Mouse (Mus musculus): ENCODE results near the gene Prr12. TPM values are rescaled to one million over a fixed set of nuclear protein-coding genes. Genes with fewer than 3 reads are reported as not detected.
"Not testable (repeated sequence)": the region's sequence is repeated elsewhere in the genome, so short reads cannot be mapped to it uniquely, and the experiment has no call there.

Gene Prr12
- polyA plus RNA-seq, 1 experiment: 5.7 TPM

GRCm38 (mm10) chr7:45024281-45025248 is 28.1 kb downstream of the Prr12 start:
- DNase-seq (ENCODE audit: low read depth): no peak

GRCm38 (mm10) chr7:45023711-45024110 is 29.0 kb downstream of the Prr12 start:
- not testable (repeated sequence) for DNase-seq (ENCODE audit: low read depth)

GRCm38 (mm10) chr7:45020225-45020624 is 32.5 kb downstream of the Prr12 start:
- DNase-seq (ENCODE audit: low read depth): no peak

GRCm38 (mm10) chr7:45019031-45019571 is 33.6 kb downstream of the Prr12 start:
- DNase-seq (ENCODE audit: low read depth): no peak

GRCm38 (mm10) chr7:45017242-45018061 is 35.2 kb downstream of the Prr12 start, which contains the start of gene Rras:
Rras (plus strand) TSS chr7:45017961.
- peak; percentile 98 for DNase-seq (ENCODE audit: low read depth)

GRCm38 (mm10) chr7:45016761-45017160 is 35.9 kb downstream of the Prr12 start:
- DNase-seq (ENCODE audit: low read depth): no peak

GRCm38 (mm10) chr7:45015957-45016612 is 36.6 kb downstream of the Prr12 start, which contains the start of gene Scaf1:
Scaf1 (minus strand) TSS chr7:45016363.
- DNase-seq (ENCODE audit: low read depth): peak; percentile 93

- DNase-seq (ENCODE audit: low read depth): no peak
These were observed 37.2 kb downstream of the Prr12 start for GRCm38 (mm10) chr7:45015344-45015956.

GRCm38 (mm10) chr7:45014096-45014451 is 38.6 kb downstream of the Prr12 start:
- DNase-seq (ENCODE audit: low read depth): no peak

GRCm38 (mm10) chr7:45013366-45014095 is 39.1 kb downstream of the Prr12 start:
- DNase-seq (ENCODE audit: low read depth): no peak

- DNase-seq (ENCODE audit: low read depth): no peak
These were observed 39.9 kb downstream of the Prr12 start for GRCm38 (mm10) chr7:45012824-45013223.

- no peak for DNase-seq (ENCODE audit: low read depth)
These were observed 40.7 kb downstream of the Prr12 start for GRCm38 (mm10) chr7:45012011-45012410.

- no peak for DNase-seq (ENCODE audit: low read depth)
These were observed 44.3 kb downstream of the Prr12 start for GRCm38 (mm10) chr7:45008411-45008810.

GRCm38 (mm10) chr7:45007846-45008245 is 44.8 kb downstream of the Prr12 start:
- DNase-seq (ENCODE audit: low read depth): no peak

- DNase-seq (ENCODE audit: low read depth): no peak
These were observed 45.5 kb downstream of the Prr12 start for GRCm38 (mm10) chr7:45007141-45007540.

GRCm38 (mm10) chr7:45006503-45006902 is 46.2 kb downstream of the Prr12 start:
- no peak for DNase-seq (ENCODE audit: low read depth)

GRCm38 (mm10) chr7:45005321-45005992 is 47.2 kb downstream of the Prr12 start:
- no peak for DNase-seq (ENCODE audit: low read depth)

- DNase-seq (ENCODE audit: low read depth): no peak
These were observed 48.1 kb downstream of the Prr12 start for GRCm38 (mm10) chr7:45004546-45004945.

GRCm38 (mm10) chr7:45002440-45002839 is 50.2 kb downstream of the Prr12 start:
- no peak for DNase-seq (ENCODE audit: low read depth)
